Mouse (Mus musculus): Measurements from ENCODE around the gene Krt18.
"Not testable (repeated sequence)": the region's sequence is repeated elsewhere in the genome, so short reads cannot be mapped to it uniquely, and the experiment has no call there.

The Krt18 gene

DNA sequence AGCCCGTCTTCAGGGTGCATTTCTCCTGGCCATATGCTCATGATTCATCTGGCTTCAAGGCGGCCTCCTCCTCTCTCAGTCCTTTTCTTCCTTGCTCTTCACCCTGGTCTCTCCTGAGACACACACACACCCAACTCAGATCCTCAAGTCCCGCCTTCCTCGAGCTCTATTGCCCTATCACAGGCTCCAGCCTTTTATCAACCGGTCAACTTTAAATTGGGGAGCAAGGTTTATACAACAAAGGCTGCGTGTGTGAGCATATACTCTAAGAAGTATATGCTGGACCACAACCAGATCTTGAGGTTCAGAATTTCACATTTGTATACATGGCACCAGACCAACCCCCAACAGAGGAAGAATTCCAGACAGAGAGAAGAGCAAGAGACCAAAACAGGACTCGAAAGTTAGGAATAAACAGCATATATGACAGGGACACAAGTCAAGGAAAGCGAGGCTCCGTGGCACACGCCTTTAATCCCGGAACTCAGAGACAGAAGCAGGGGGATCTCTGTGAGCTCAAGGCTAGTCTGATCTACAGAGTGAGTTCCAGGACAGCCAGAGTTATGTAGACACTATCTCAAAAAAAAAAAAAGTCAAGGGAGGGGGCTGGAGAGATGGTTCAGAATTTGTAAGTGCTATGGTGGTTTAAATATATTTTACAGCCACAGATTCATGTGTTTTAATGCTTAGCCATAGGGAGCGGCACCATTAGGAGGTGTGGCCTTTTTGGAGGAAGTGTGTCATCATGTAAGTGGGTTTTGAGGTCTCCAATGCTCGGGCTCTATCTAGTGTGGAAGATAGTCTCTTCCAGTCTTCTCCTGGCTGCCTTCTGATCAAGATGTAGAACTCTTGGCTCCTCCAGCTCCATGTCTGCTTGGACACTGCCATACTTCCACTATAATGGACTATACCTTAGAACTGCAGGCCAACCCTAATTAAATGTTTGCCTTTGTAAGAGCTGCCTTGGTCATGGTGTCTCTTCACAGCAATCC lies 42.8 kb downstream of the Krt18 start:
- no peak for DNase-seq

DNA sequence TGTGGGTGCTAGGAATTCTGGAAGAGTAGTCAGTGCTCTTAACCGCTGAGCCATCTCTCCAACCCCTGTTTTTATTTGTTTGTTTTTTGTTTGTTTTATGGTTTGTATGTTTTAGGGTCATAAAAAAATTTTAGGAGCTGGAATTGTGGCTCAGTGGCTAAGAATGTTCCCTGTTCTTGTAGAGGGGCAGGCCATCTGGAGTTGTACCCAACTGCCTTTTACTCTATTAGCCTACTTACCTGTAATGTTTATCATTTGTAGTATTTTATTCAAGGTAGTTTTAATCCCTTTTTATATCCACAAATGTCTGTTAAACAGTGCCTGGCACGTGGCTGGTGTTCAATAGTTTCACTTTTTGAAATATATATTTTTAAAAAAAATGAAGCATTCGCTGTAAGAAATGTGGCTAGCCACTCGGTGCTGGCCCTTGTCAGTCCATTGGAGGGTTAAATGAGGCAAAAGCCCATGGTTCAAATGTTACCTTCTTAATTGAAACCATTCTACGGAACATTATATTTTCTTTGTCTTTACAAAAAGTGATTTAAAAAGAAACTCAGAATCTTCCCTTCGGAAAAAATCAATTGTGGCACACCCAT lies 45.1 kb downstream of the Krt18 start:
- peak in 1 of 2 experiments; percentile 20 for DNase-seq

DNA sequence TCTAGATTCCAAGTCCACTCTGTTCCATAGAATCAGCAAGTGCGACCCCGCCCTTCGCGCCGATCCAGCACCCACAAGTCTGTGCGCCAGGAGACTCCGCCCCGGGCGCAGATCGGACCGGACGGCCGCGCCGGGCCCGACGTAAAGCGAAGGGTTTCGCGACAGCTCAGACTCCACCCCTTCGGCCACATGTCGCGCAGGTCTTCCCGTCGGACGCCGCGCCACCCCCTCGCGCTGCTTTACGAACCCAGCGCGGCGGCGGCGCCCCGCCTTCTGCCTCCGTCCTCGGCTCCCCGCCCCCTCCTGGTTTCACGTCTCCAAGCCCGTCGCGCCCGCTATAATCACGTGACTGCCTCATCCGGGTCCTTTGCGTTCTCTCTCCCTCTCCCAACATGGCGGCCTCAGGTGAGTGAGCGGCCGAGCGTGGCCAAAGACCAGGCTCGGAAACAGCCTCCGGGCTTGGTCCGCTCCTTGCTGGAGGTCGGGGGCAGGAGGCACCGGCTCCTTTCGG lies 45.6 kb downstream of the Krt18 start, which contains the start of gene Eif4b:
Eif4b (plus strand) TSS at position 215 of the 511 bp plus-strand sequence.
- DNase-seq = peak; percentile 99 to 100

DNA sequence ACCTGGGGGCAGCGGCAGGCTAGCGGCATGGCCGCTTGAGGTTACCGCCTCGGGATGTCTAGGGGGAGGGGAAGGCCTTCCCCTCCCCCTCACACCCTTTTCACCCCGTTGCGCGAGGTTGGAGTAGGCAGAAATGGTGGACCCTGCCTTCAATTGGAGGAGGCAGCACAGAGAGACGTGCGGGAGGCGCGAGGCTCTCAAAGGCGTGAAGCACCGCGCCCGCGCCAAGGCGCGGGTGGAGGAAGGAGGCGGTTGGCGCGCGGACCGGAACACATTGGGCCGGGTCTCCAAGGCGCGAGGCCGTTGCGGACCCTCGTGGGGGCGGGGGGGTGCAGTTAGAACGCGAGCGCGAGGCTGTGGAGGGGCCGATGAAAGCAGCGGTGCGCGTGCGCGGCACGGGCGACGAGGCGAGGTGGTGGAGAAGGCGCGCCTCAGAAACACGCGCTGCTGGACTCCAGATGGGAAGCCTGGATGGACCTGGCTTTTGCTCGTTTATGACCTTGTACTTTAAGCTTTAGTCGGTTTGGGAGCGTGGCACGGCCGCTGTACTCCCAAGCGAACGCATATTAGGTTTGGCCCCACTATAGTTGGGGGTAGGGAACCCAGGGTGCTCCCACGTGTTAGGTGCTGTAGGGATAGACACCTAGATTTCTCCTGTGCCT lies 46.2 kb downstream of the Krt18 start:
- peak; percentile 75 to 86 for DNase-seq

DNA sequence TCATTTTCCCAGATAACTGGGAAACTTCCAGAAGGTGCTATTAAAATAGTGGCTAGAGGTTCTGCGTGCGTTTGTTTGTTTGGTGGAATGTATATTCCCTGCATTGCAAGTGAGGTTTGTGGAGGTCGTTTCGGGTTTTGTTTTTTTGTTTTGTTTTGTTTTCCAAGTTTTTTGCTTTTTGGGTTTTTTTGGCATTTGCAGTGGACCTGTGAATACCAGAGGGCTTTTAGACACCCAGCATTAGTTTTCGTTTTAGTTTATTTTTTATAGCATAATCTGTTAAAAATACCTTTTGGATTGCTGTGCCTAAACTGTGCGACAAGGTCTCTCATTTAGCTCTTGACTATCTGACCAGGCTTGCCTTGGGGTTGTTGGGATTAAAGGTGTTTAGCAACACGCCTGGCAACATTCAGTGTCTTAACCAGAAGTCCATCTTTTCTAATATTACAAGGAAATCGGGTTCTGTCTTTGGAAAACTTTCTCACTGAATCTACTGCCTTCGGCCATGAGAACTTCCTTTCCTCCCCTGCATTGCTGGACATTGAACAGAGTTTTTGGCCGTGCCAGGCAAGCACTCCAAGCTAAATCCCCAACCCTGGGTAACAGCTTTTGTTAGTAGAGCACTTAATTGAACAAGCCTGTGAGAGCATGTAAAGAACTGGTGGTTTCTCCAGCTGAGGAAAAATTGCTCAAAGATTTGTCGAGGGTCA lies 47.1 kb downstream of the Krt18 start:
- no peak for DNase-seq

DNA sequence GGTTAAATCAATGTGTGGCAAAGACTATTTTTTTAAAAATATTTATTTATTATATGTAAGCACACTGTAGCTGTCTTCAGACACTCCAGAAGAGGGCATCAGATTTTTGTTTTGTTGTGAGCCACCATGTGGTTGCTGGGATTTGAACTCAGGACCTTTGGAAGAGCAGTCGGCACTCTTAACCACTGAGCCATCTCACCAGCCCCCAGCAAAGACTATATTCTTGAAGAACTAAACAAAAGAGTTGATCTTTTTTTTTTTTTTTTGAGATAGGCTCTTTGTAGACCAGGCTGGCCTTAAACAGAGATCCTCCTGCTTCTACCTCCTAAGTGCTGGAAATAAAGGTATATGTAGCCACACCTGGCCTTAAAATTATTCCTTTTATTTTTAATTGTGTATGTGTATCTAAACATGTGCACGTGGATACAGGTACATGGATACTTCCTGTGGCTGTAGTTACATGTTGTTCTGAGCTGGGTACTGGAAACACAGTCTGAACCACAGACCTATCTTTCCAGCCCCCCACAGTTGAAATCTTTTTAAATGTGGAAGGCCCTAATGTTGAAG lies 49.2 kb downstream of the Krt18 start:
- no peak for DNase-seq

DNA sequence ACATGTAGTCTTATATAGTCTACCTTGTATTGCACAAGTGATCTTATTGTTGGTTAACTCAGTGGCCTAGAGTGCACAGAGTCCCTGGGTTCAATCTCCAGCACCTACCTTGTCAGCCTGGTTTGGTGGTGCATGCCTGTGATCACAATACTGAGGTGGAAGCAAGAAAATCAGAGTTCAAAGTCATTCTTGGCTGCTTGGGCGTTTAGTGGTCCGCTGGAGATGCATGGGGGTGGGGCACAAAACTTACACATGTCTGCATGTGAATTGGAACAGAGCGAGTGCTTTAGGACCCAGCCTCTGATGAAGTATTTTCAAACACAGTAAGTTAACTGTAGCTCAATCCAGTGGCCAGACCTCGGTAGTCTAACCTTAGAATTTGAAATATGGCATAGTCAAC lies 51.2 kb downstream of the Krt18 start:
- no peak for DNase-seq

DNA sequence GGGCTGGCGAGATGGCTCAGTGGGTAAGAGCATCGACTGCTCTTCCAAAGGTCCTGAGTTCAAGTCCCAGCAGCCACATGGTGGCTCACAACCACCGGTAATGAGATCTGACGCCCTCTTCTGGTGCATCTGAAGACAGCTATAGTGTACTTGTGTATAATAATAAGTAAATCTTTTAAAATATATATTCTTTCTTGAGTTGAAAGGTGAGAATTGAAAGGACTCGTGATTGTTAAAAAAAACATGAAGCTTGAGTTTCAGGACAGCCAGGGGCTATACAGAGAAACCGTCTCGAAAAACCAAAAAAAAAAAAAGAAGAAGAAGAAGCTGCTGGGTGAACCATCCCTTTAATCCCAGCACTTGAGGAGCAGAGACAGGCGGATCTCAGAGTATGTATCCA lies 51.9 kb downstream of the Krt18 start:
- DNase-seq = not testable (repeated sequence)

DNA sequence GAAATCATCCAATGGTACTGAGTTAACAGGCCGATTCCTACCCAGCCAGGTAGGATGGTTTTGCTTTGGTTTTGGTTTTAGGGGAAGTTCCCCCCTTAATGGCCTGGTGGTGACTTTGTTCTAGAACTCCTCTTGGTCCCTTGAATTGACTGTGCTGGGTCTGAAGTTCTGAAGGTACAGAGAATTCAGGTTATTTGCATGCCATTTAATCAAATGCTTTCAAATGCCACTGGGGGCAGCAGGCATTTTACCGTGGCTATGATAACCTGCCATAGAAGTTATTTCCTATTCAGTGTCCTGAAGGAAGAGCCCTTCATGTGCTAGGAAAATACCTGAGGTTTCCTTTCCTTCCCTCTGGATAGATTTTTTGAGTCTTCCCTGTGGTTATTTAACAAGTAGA lies 52.4 kb downstream of the Krt18 start:
- no peak for DNase-seq

Measured in cerebellum, postnatal 14 days (tissue).